Mouse (Mus musculus) ES-E14 (cell line): ENCODE data around the gene Tlr9. TPM values are rescaled to one million over a fixed set of nuclear protein-coding genes. Genes with fewer than 3 reads are reported as not detected.

Source experiments
- DNase-seq: peaks from one replicate; pipeline ENCODE4 v3.0.0-alpha.2; 2013; ENCODE audit warnings: low read depth, low spot score
- H3K27ac ChIP-seq: 2 replicates; pipeline ENCODE4 v1.5.1; 2012; ENCODE audit warnings: low read depth, mild to moderate bottlenecking, low read length, moderate library complexity, mixed read lengths; ENCODE audit not compliant: poor library complexity, insufficient read depth, severe bottlenecking
- H3K36me3 ChIP-seq: 2 replicates; pipeline ENCODE4 v1.6.1; 2012; ENCODE audit warnings: mild to moderate bottlenecking, low read length, moderate library complexity, mixed read lengths; ENCODE audit not compliant: control insufficient read depth, poor library complexity, insufficient read depth, severe bottlenecking
- H3K4me1 ChIP-seq, 2 experiments: fragments of 150-350 bp in 1 of 2; sonication (generic) in 1 of 2; 2 replicates each; pipeline ENCODE4 v1.6.1; 2012; ENCODE audit warnings: low read length in 2 of 2, mild to moderate bottlenecking in 1 of 2, mixed read lengths in 1 of 2; ENCODE audit not compliant: control insufficient read depth in 2 of 2, insufficient read depth in 2 of 2, poor library complexity in 1 of 2
- H3K4me3 ChIP-seq, 2 experiments: fragments of 150-350 bp in 1 of 2; sonication (generic) in 1 of 2; 2 replicates each; pipeline ENCODE4 v1.5.1; 2012; ENCODE audit warnings: low read length in 2 of 2, low read depth in 1 of 2, mild to moderate bottlenecking in 1 of 2, mixed read lengths in 1 of 2; ENCODE audit not compliant: insufficient read depth in 1 of 2, poor library complexity in 1 of 2, severe bottlenecking in 1 of 2
- H3K9ac ChIP-seq: 2 replicates; pipeline ENCODE4 v1.6.1; 2012; ENCODE audit warnings: low read depth, mild to moderate bottlenecking, low read length, mixed read lengths; ENCODE audit not compliant: poor library complexity, insufficient read depth, severe bottlenecking
- H3K9me3 ChIP-seq: fragments of 150-350 bp; sonication (generic); 2 replicates; pipeline ENCODE4 v1.6.1; 2012; ENCODE audit warnings: low read depth, mild to moderate bottlenecking, low read length; ENCODE audit not compliant: control insufficient read depth, insufficient read depth
- CHD2 ChIP-seq: IDR thresholded peaks from 2 replicates; pipeline ENCODE4 v1.6.1; 2014; ENCODE audit warnings: mild to moderate bottlenecking, low read depth, low read length, inconsistent platforms
- HCFC1 ChIP-seq: IDR thresholded peaks from 2 replicates; pipeline ENCODE4 v1.6.1; 2012; ENCODE audit warnings: low read length, inconsistent platforms, borderline replicate concordance; ENCODE audit not compliant: insufficient read depth
- MAFK ChIP-seq: IDR thresholded peaks from 2 replicates; pipeline ENCODE4 v1.6.1; 2014; ENCODE audit warnings: mild to moderate bottlenecking, low read depth, low read length, inconsistent platforms; ENCODE audit not compliant: insufficient read depth
- ZC3H11A ChIP-seq: IDR thresholded peaks from 2 replicates; pipeline ENCODE4 v1.6.1; 2012; ENCODE audit warnings: low read depth, mild to moderate bottlenecking, inconsistent platforms, low read length, borderline replicate concordance
- ZNF384 ChIP-seq: IDR thresholded peaks from 2 replicates; pipeline ENCODE4 v1.6.1; 2012; ENCODE audit warnings: low read depth, low read length, inconsistent platforms
- in situ Hi-C, 2 experiments: fragments of 600-800 bp; cut with MboI; formaldehyde crosslinking; loops; one replicate each; pipeline ENCODE4 v1.15.1; 2025; ENCODE audit warnings: low sequenced_read_pairs in 2 of 2, inconsistent platforms in 1 of 2; ENCODE audit not compliant: unreplicated experiment in 2 of 2
- total RNA-seq: library from RNA; depleted of rRNA; stranded (reverse); fragments of 300-350 nt; gene quantifications from 2 replicates; pipeline ENCODE4 v1.2.3, GENCODE M21; 2012

The Tlr9 gene
- total RNA-seq, 1 experiment: 0.09 TPM

- no peak overlapping the region for H3K4me3 ChIP-seq
- H3K27ac ChIP-seq: no peak overlapping the region
- no peak overlapping the region for H3K9ac ChIP-seq
- peaks cover 21% of the 10 kb centered on the region; the same call in 1 of the 2 replicates for H3K36me3 ChIP-seq
- TF ChIP-seq CHD2 (no peak), ZNF384 (no peak), ZC3H11A (no peak), MAFK (no peak), HCFC1 (no peak)
- in situ Hi-C loops: no loop called here
- peaks cover 0 to 2% of the 10 kb centered on the region in 2 experiments; a peak in 2 of 4 replicates for H3K4me1 ChIP-seq
- H3K9me3 ChIP-seq: no peaks in the 10 kb centered on the region
- no peak for DNase-seq
These were observed 19.3 kb downstream of the Tlr9 start for GRCm38 (mm10) chr9:106241541-106242164.

GRCm38 (mm10) chr9:106242813-106243488 is 20.6 kb downstream of the Tlr9 start:
- Histone ChIP-seq H3K4me3 (peak overlapping the region; percentile 28 to 42), H3K4me1 (peaks cover 0 to 2% of the 10 kb centered on the region in 2 experiments; a peak in 2 of 4 replicates), H3K27ac (no peak overlapping the region), H3K36me3 (peaks cover 19% of the 10 kb centered on the region; the same call in 1 of the 2 replicates), H3K9ac (no peak overlapping the region), H3K9me3 (no peaks in the 10 kb centered on the region)
- DNase-seq: no peak
- no peak for TF ChIP-seq ZC3H11A
- no peak for TF ChIP-seq HCFC1
- no peak for TF ChIP-seq ZNF384
- in situ Hi-C loops: no loop called here

- no peak for TF ChIP-seq MAFK
- no peak for TF ChIP-seq ZNF384
- TF ChIP-seq CHD2: no peak
- no peak for TF ChIP-seq ZC3H11A
- in situ Hi-C loops: no loop called here
These were observed 27.2 kb downstream of the Tlr9 start for GRCm38 (mm10) chr9:106249550-106249949.

GRCm38 (mm10) chr9:106250245-106250644 is 27.8 kb downstream of the Tlr9 start:
- in situ Hi-C loops: no loop called here
- TF ChIP-seq CHD2 (no peak), HCFC1 (no peak), MAFK (no peak), ZC3H11A (no peak), ZNF384 (no peak)
- no peaks in the 10 kb centered on the region for H3K36me3 ChIP-seq
- no peak overlapping the region for H3K27ac ChIP-seq
- peak overlapping the region; percentile 32; the same call in 1 of the 2 replicates for H3K9ac ChIP-seq
- peaks cover 0 to 3% of the 10 kb centered on the region in 2 experiments; a peak in 2 of 4 replicates for H3K4me1 ChIP-seq
- H3K9me3 ChIP-seq: no peaks in the 10 kb centered on the region
- no peak for DNase-seq
- H3K4me3 ChIP-seq: no peak overlapping the region

More at GRCm38 (mm10) chr9:106249550-106249949, 27.2 kb downstream of the Tlr9 start:
- no peak for DNase-seq
- H3K4me1 ChIP-seq: peaks cover 0 to 3% of the 10 kb centered on the region in 2 experiments; a peak in 2 of 4 replicates
- no peak overlapping the region for H3K9ac ChIP-seq
- H3K36me3 ChIP-seq: no peaks in the 10 kb centered on the region
- H3K4me3 ChIP-seq: no peak overlapping the region
- H3K9me3 ChIP-seq: no peaks in the 10 kb centered on the region
- H3K27ac ChIP-seq: no peak overlapping the region
